Mouse (Mus musculus): ENCODE measurements at regions not wholly inside any gene's neighbourhood (a gene's known extent, or its start where the extent isn't known, plus 50 kb on each side); places are given as distances from the start of the nearest gene placed in this dataset.

DNA sequence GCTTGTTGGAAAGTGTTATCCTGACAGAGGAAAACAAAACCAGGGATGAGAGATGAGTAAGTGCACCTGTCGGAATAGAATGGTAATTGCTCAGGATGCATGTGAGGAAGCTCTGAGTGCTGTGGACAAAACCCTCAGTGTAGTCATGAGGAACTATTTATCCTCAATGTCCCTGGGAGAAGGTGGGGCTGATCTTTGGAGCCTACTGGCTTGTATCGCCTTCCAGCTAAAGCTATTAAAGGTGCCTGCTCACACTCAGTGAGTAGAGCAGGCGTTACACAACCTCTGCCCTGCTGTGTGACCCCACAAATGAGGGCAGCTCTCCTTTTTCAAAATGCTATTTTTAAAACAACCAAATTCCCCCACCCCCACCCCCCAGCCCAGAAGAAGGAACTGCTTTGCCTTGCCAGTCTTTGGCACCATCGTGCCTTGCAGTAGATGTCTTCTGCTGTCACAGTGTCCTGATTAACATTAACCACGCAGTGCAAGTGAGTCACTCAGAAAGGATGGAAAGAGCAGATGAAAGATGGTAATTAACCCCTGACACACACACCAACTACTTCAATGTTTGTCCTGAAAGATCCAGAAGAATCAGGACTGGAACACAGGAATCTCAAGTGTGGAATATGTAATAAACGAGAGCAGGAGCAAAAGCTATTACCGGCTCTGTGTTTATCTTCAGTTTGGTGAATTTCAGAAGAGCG, 440.8 kb upstream of the Tnp1 start:
- no peak for DNase-seq (ENCODE audit: low read depth, low spot score)

DNA sequence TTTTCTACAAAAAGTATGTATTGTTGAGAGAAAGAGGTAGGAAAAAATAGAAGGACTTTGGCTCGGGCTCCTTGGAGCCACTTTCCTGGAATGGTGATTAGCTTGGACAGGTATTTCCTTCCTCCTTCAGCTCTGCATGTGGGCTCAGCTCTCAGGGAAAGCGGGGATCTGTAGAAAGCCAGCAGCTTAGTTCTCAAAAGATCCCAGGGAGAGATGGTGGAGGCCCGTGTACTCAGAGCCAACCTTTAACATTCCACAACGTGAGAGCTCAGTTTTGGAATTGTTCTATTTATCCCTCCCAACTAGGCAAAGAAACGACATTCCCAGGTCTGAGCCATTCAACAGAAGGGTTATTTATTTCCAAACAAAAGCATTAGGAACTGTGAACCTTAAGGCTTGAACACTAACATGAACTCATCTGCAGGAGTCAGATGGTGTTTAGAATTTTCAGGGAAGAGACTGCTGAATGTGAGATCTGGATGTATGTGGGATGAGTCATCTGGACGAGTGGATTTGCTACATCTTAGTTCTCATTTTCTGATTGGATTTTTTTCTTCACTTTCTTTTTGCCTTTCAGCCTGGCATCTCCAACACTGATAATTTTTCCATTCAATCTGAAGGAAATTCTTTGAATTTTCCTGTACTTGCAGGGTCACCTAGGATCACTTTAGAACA, 428.6 kb upstream of the Tnp1 start:
- no peak for DNase-seq (ENCODE audit: low read depth, low spot score)

DNA sequence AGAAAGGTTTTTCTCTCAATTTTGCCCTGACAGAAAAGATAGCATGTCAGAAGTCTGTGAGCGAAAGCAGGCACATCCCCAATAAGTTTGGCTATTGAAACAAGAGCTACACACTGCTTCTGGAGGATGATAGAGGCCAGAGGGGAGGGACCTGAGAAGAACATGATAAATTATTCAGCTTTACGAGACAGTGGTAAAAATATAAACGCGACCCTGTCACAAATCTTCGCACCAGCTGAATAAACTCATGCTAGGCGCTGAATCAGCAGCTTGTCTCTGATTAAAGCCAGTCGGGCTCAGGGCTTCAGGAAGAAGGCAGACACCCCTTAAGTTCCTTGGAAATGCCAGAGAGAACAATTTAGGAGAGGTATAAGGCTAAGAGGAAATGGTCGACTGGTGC, 422.7 kb upstream of the Tnp1 start:
- DNase-seq (ENCODE audit: low read depth, low spot score), result no peak

DNA sequence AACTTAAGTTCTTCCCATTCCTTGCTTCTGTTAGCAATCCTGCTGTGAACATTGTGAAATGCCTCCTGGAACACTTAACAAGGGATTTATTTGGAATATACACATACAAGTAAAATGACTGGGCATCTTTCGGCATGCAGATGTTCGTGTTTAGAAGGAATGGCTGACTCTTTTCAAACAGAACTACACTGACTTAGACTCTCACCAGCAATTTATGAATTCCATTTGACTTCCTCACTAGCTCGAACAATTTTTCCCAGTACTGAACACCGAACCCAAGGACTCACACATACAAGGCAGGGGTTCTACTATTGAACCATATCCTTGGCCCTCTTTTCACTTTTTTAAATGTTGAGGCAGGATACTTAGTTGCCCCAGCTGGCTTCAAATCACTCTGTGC, 412.4 kb upstream of the Tnp1 start:
- DNase-seq (ENCODE audit: low read depth, low spot score), result no peak

DNA sequence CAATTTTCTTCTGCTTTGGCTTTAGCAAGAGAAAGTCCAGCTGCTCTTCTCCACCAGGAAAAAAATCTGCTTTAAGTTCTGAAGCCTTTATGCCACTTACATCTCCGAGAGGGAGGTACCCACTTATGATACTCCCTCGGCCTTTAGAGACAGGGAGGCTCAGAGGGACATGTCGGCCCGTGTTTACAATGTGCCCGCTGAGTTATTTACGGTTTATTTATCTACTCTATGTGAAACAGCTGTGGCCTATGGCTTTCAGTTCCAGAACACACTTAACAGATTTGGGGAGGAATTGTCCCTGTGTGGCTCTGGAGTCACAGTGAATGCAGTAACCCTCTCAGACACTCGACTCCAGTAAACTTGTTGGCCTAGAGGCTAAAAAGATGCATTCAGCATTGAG, 409.3 kb upstream of the Tnp1 start:
- DNase-seq (ENCODE audit: low read depth, low spot score), result no peak

DNA sequence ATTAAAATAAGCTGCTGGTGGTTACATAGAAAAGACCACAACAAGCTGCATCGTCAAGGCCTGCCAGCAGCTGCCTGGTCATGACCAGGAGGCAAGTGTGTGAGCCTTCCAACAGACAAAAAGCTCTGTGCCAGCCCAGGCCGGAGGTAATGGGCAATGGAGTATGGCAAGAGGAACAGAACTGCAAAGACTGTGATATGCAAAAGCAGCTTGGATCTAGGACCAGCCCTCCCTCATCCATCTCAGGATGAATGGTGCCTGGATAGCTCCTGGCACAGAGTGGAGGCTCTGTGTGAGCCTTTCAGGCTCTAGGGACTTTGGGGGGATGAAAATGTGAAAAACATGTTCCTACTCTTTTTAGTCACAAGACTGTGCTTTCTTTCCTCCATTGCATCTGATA, 402.5 kb upstream of the Tnp1 start:
- no peak for DNase-seq (ENCODE audit: low read depth, low spot score)

DNA sequence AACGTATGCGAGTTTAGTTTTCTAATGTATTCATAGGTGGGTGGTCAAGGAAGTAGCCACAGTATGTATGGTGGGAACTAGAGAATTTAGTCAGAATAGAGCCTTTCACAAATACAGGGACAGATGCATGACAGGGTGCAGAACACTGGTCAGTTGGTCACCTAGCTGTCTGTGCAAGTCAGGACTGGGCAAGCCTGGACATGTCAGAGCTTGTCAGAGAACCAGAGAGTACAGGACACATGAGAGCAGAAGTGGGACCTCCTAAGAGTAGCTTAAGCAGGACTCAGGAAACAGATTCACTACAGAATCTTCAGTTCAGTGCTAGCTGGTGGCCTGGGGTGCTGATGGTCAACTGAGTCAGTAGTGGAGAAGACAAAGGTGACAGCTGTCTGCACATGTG, 395.7 kb upstream of the Tnp1 start:
- DNase-seq (ENCODE audit: low read depth, low spot score), result no peak

DNA sequence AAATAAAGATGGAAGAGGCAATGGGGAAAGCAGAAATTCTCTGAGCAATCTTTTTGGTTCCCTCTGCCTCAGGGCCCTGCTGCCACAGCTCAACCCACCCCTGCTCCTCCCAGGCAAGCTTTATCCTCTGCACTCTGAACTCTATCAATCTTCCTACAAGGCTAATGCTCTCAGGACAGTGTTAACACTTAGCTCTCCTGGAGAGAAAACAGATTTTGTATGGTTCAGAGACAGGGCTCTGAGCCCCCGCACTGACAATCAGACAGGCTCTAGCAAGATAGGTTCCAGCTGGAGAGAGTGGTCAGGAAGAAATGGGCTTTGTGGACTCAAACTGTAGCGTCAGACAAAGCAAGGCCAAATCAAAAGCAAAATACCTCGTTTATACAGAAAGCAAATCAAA, 383.5 kb upstream of the Tnp1 start:
- DNase-seq (ENCODE audit: low read depth, low spot score), result no peak

DNA sequence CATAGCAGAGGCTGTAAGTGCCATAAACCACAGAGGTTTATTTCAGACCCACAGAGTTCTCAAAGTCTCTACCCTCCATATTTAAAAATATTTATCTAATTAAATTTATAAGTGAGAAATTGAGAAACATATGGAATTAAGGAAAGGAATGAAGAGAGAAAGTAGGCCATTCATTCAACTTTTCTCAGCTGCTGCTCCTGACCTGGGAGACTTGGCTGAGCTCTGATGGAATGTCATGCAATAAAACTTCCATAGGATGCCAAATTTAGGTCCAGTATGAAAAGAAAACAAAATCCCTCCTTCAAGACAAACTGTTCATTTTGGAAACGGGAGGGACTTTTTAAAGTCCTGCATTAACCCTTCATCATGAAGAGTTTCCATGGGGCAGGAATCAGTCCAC, 379.3 kb upstream of the Tnp1 start:
- no peak for DNase-seq (ENCODE audit: low read depth, low spot score)

DNA sequence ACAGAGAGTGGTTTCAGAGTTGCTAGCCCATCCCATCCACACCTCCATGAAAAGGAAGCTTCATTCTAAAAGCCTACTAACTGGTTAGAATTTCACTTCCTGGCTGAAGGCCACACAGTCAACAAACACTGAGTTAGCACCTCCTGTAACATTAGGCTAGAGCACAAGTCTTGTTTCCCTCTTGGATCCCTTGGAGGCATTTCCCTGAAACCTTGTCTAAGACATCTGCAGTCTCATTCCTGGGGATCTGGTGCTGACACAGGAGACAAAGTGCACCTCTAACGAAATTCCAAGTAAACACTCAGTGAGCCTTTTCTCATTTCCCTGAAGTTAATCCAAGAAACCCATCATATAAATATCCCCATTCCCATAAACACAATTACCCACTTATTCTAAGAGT, 378.8 kb upstream of the Tnp1 start:
- DNase-seq (ENCODE audit: low read depth, low spot score), result no peak

DNA sequence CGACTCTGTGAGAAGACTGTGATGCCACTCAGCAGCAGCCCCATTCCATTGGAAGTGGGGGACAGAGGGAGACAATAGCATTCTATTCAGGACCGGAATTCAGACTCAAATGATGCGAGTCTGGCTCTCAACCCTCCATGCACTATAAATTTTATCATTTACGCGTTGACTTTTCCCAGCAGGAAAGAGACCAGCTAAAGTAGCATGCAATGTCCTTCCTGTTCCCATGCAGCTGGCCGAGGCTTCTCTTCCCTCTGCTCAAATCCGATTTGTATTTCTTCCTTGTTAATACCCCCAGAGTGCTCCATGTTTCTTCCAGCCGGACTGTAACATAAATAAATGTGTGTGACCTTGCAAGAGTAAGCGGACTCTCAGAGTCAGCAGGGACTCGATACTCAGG, 376.4 kb upstream of the Tnp1 start:
- DNase-seq (ENCODE audit: low read depth, low spot score), result no peak

DNA sequence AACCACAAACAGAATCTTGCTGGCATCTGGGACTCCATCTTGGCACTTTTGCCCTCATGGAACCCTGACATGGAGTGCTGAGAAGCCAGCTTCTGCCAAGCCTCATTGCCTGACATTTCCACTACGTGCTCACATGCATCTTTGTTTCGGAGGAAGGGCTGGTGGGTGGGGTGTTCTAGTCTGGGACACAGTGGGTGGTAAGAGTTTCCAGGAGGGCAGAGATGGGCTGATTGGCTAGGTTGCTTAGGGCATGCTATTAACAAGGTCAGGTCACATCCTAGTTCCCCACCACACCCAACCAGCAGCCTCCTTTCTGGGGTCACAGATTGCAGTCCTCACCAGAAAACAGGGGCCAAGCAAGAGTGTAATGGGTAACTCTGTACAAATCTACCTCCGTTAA, 374.3 kb upstream of the Tnp1 start:
- DNase-seq (ENCODE audit: low read depth, low spot score), result no peak

DNA sequence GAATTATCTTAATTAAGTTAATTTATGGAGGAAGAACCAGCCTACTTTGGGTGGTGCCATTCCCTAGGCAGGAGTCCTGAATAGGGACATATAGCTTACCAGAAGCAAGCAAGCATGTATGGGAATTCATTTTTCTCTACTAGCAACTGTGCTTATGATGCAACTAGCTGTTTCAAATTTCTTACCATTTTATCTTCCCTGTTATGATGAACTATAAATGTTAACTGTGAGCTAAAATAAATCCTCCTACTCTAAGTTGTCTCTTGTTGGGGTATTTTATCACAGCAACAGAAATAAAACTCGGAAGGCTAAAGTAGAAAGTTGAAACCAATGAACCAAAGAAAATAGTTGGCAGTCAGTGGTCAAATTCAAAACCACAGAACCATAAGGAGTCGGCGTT, 373.5 kb upstream of the Tnp1 start:
- DNase-seq (ENCODE audit: low read depth, low spot score), result no peak

DNA sequence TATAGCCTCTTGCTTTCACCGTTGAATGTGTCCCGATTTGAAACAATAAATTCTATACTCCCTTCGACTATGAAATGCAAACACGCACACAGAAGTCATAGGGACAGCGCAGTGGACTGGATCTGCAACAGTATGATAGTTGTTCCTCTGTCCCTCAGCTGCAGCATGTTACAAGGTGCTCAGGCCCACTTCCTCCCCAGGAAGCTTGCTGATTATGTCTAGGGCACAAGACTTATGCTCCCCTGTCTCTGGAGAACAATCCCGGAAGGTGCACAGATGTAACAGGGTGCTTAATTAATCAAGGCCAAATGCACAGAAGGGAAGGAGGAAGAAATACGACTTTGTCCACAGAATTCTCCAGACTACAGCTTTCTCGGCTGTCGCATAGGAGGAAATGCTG, 365.9 kb upstream of the Tnp1 start:
- no peak for DNase-seq (ENCODE audit: low read depth, low spot score)

DNA sequence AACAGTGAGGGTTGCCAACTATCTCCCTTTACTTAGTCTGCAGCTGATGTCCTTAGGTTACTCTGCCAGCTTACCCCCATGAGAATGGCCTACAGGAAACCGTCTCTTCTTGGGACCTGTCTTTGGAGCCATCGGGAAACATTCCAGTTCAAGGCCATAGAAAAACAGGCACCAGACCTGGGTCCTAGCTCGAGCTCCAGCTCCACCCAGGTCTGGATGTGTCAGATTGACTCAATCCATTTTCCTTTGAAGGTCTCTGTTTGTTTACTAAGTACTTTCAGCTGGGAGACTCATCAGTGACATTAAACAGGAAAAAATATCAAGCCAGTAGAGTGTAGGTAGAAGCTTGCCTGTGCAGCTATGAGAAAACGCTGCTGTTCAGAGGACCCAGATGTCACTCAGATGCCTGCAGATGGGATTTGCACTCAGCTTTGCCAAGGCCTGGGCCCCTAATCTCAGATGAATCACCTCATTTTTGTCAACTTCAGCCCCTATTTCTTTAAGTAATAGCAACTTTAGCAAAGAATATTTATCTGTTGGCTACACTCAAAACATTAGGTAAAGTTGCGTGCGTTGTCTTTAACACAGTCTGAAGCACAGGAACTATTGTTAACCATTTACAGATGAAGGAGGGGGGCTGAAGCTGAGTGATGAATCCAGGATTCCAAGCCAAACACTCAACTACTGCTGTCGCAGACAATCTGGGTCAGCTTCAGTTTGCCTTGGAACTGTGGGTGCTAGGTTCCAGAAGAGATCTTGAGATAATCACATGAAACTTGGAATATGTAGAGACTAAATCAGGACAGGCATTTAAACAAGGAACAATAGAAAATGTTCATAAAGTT, 359.0 kb upstream of the Tnp1 start:
- DNase-seq (ENCODE audit: low read depth, low spot score), result no peak

DNA sequence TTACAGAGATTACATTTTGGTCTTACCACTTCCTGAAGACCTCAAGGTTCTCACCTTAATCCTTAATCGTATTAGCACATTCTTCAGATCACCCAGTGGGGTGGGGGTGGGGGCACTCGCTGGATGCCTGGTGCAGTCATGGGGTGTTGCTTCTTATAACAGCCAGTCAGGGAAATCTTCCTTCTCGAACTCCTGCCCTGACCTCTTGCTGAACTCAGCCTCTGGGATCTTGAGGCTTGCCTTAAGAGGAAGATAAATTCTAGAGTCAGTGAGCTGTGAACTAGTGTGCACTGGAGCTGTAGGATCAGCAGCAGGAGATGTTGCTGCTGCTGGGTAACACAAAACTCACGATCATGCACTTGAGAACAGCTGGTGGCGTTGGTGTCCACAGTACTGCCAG, 352.5 kb upstream of the Tnp1 start:
- no peak for DNase-seq (ENCODE audit: low read depth, low spot score)

DNA sequence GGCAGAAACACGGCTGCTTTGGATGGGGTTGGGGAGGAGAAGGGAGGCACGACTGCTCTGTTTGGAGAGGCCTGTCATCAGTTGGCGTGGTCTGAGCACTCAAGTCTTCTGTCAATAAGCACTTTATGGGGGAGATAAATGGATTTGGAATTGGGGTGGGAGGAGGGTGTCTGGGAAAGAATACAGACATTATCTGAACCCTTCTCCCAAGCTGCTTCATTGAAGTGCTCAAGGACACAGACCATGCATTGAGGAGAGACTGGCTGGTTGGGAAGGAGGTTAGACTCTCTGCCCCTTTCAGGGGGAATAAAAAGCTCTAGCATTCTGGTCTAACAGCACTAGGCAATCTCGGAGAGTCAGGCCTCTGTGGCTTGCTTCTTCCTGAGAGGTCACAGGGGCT, 350.1 kb upstream of the Tnp1 start:
- no peak for DNase-seq (ENCODE audit: low read depth, low spot score)

DNA sequence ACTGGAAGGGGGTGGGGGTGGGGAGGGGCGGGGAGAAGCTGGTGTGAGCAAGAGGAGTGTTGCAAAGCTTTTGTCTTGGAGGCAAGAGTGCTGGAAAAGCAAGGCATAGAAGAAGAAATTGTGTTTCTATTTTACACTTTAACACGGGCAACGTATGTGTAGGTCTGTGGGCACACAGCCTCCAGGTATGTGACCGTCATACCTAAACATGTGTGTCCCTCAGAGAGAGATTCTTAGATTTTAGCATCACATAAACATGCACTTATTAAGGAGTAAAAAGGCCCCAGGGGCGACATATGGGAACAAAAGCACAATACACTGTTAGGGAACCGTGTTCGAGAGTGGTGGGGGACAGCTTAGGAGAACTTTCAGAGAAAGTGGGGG, 348.6 kb upstream of the Tnp1 start:
- no peak for DNase-seq (ENCODE audit: low read depth, low spot score)

DNA sequence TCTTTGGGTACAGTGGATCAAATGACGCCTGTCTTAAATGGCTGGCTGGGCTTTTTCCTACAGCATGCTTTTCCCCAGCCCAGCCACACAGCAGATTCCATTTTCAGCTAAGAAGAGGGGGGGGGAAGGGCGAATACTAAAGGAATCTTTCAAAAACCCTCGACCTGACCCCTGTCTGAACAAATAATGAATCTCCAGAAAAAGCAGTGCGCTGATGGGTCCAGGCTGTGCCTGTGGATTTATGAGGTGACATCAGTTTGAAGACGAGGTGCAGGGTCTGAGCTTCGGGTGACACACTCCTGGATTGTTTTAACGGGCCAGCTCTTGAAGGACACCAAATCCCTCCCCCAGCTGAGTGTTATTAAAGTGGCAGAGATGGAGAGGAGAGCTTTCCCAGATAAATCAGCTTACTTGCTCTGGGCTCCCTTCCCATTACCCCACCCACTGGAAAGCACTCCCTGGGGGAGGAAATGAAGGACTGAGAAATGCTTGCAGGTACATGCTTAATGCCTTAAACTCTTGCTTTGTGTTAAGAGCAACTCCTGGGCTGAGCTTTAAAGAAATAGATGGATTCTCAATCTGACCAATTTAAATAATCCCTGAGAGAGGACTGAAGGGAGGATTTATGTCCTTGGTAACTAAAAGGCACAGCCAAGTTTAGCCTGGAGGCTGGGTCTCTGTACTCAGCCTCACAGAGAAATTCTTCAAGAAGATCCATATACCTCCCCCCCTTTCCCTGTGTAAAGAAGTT, 348.0 kb upstream of the Tnp1 start:
- no peak for DNase-seq (ENCODE audit: low read depth, low spot score)

DNA sequence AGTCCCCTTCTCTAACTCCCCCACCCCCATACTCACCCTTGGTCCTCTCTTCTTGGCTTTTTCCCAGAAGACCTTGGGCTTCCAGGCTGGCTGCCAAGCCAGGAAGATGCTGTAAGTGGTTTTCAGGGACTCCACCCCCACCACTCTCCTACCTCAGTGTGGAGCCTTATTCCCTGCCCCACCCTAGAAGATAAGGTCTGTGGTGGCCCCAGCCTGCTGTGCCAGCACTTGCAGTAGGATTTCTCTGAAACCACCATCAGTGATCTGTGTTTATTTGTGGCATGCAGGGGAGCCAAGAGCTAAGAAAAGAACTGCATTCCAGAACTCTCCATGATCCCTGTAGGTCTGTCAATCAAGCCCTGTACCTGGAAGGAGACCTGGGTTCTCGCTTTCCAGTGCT, 346.4 kb upstream of the Tnp1 start:
- no peak for DNase-seq (ENCODE audit: low read depth, low spot score)

DNA sequence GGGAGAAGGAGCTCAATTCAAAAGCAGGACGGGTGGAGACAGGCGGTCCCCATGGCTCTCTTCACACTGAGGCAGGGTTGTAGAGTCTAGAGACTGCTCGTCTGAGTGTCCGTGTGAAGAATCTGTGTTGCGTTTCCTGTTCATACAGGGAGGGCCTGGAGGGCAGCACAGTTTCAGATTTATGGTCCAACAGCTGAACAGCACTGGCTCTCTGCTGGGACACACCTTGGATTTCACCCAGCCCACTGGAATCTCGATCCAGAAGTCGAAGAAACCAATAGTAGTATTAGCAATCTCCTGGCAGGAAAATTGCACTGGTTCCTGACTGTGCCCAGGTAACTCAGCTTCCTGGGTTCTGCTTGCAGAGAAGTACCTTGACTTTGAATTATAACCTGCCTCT, 345.6 kb upstream of the Tnp1 start:
- no peak for DNase-seq (ENCODE audit: low read depth, low spot score)

DNA sequence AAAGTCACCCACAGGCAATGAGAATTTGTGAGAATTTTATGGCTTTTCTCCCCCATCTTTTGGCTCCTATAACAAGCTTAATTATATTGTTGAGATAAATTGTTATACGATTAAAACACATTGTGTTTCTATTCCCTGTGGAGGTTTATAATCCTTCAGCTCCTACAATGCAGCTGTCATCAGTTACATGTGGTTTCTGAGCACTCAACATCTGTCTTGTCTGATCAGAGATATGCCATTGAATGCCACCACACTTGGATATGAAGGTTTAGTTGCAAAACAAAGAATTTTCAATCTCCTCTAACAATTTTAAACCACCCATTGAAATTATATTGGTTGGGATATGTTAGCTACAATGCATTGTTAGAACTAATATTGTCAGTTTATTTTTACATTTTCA, 338.7 kb upstream of the Tnp1 start:
- no peak for DNase-seq (ENCODE audit: low read depth, low spot score)

All from A20 (cell line).